Mouse (Mus musculus) spleen, adult 2 months (tissue): ENCODE data around the gene Uchl1.

ENCODE experiments used
- CTCF ChIP-seq: fragments of 200-500 bp; IDR thresholded peaks from 2 replicates; pipeline ENCODE4 v1.5.1; 2011; ENCODE audit warnings: mild to moderate bottlenecking, inconsistent platforms; ENCODE audit not compliant: insufficient read depth, insufficient read length, insufficient replicate concordance; ENCODE audit errors: extremely low read depth
- POLR2A ChIP-seq: fragments of 200-500 bp; IDR thresholded peaks from 2 replicates; pipeline ENCODE4 v1.6.1; 2011; ENCODE audit warnings: low read depth, low read length, inconsistent platforms

GRCm38 (mm10) chr5:66720921-66721320 lies 45.0 kb downstream of the Uchl1 start:
- TF ChIP-seq CTCF (no peak), POLR2A (no peak)
